Mouse (Mus musculus) left cerebral cortex, postnatal 25 days (tissue): Measurements from ENCODE around the gene Gm21985. TPM values are rescaled to one million over a fixed set of nuclear protein-coding genes. Genes with fewer than 3 reads are reported as not detected.

Experiments used
- DNase-seq, 2 experiments: peaks; one replicate each; pipeline ENCODE4 v3.0.0; 2022; ENCODE audit warnings: low spot score in 2 of 2, mixed read lengths in 1 of 2
- intact Hi-C: fragments of 180-260 bp; cut with DNase I; formaldehyde crosslinking; loops from one replicate; pipeline ENCODE4 v1.15.1; 2025
- total RNA-seq, 2 experiments: library from RNA; stranded (reverse); gene quantifications; 2 replicates each; pipeline ENCODE4 v1.2.3; 2021

The Gm21985 gene
- 1 to 10 TPM; 4.1 to 4.4 TPM for total RNA-seq

- peak; percentile 36 to 57 for DNase-seq
Measured at GRCm38 (mm10) chr2:112266242-112266592, at the start of gene Gm21985. TSS of gene Gm21985 (plus strand) at chr2:112266314.

GRCm38 (mm10) chr2:112217614-112218013, 48.5 kb upstream of the Gm21985 start:
- no peak for DNase-seq
- intact Hi-C loops: loop anchor here (2.0 to 10.0 kb wide), 2 partner anchors 21 to 1223 kb away; no protein-coding TSS in a partner anchor

More at GRCm38 (mm10) chr2:112266242-112266592, at the start of gene Gm21985:
- intact Hi-C loops: loop anchor here (2.0 to 5.0 kb wide), 3 partner anchors 73 to 216 kb away; partner anchors contain the start of genes Chrm5 and Emc4

GRCm38 (mm10) chr2:112220880-112221279, 45.2 kb upstream of the Gm21985 start:
- intact Hi-C loops: no loop called here
- DNase-seq: no peak

GRCm38 (mm10) chr2:112222607-112223006, 43.5 kb upstream of the Gm21985 start:
- intact Hi-C loops: no loop called here
- peak in 1 of 2 experiments; percentile 57 for DNase-seq

- intact Hi-C loops: no loop called here
Measured at GRCm38 (mm10) chr2:112224356-112224755, 41.8 kb upstream of the Gm21985 start.

GRCm38 (mm10) chr2:112232623-112233022, 33.5 kb upstream of the Gm21985 start:
- no peak for DNase-seq
- intact Hi-C loops: no loop called here

More at GRCm38 (mm10) chr2:112224356-112224755, 41.8 kb upstream of the Gm21985 start:
- peak in 1 of 2 experiments; percentile 84 for DNase-seq

- intact Hi-C loops: no loop called here
- no peak for DNase-seq
Measured at GRCm38 (mm10) chr2:112236620-112237019, 29.5 kb upstream of the Gm21985 start.

GRCm38 (mm10) chr2:112238006-112238405, 28.1 kb upstream of the Gm21985 start:
- no peak for DNase-seq
- intact Hi-C loops: loop anchor here (2.0 kb wide), 1 partner anchor 23 kb away; the partner anchor contains the start of gene Nop10

GRCm38 (mm10) chr2:112239212-112239934, 26.7 kb upstream of the Gm21985 start, which contains the start of gene Lpcat4:
TSS of gene Lpcat4 (plus strand) at chr2:112239468.
- intact Hi-C loops: loop anchor here (2.0 kb wide), 1 partner anchor 21 kb away; the partner anchor contains the start of gene Nop10
- DNase-seq: peak; percentile 91

- intact Hi-C loops: loop anchor here (2.0 kb wide), 1 partner anchor 21 kb away; the partner anchor contains the start of gene Nop10
Measured at GRCm38 (mm10) chr2:112239935-112240721, 26.0 kb upstream of the Gm21985 start.

GRCm38 (mm10) chr2:112241787-112242186, 24.3 kb upstream of the Gm21985 start:
- intact Hi-C loops: no loop called here
- DNase-seq: no peak

More at GRCm38 (mm10) chr2:112239935-112240721, 26.0 kb upstream of the Gm21985 start:
- DNase-seq: no peak

- no peak for DNase-seq
- intact Hi-C loops: no loop called here
Measured at GRCm38 (mm10) chr2:112245307-112245706, 20.8 kb upstream of the Gm21985 start.

- DNase-seq: no peak
- intact Hi-C loops: no loop called here
Measured at GRCm38 (mm10) chr2:112246193-112246592, 19.9 kb upstream of the Gm21985 start.

GRCm38 (mm10) chr2:112247323-112247722, 18.8 kb upstream of the Gm21985 start:
- intact Hi-C loops: no loop called here
- DNase-seq: no peak

GRCm38 (mm10) chr2:112249780-112250453, 16.2 kb upstream of the Gm21985 start:
- peak in 1 of 2 experiments; percentile 85 for DNase-seq
- intact Hi-C loops: no loop called here

- DNase-seq: no peak
- intact Hi-C loops: no loop called here
Measured at GRCm38 (mm10) chr2:112254675-112255515, 11.2 kb upstream of the Gm21985 start.

- intact Hi-C loops: no loop called here
- no peak for DNase-seq
Measured at GRCm38 (mm10) chr2:112259241-112259962, 6.7 kb upstream of the Gm21985 start, which contains the start of gene Nutm1. TSS of gene Nutm1 (minus strand) at chr2:112259291.
